Mouse (Mus musculus): ENCODE results near the gene Nhlrc3. TPM values are rescaled to one million over a fixed set of nuclear protein-coding genes. Genes with fewer than 3 reads are reported as not detected.

Nhlrc3 gene
- 10 to 100 TPM; 11.8 to 16.1 (median 13.2) TPM for polyA plus RNA-seq (2017; shearing (Covaris generic))

DNA sequence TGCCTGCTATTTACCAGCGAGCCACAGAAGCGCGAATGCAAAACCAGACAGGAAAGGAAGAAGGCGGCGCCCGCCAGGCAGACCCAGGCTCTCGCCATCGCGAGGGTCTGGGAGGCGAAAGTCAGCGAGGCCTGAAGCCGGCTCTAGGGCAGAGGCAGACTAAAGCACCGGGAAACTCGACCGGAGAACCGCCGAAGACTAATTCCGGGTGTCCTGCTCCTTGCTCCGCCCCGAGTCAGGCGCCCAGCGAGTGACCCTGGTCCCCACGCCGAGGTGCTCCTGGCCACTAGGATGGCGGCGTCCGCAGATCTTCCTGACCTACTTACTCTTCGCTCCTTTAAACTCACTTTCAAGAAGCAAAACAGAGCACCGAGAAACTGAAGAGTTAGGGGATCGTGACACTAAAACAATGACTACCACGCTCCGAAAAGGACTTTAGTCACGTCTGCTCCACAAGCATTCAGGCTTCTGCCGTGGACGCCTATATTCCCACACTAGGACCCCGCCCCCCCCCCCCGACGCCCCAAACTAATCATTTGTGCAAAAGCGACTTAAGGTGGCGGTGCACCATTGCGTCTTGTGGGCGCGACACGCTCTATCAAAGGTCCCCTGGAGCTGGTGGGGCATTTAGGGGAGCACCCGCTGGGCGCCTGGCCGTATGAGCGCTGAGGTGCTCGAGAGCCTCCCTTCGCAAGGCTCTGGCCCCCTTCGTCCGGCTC is at the start of gene Nhlrc3, which contains the start of gene Proser1:
Gene Nhlrc3 (minus strand): TSS at position 287 of the 719 bp plus-strand sequence.
Gene Proser1 (plus strand): TSS at position 621 of the 719 bp plus-strand sequence.
- ATAC-seq: peak; percentile 86

DNA sequence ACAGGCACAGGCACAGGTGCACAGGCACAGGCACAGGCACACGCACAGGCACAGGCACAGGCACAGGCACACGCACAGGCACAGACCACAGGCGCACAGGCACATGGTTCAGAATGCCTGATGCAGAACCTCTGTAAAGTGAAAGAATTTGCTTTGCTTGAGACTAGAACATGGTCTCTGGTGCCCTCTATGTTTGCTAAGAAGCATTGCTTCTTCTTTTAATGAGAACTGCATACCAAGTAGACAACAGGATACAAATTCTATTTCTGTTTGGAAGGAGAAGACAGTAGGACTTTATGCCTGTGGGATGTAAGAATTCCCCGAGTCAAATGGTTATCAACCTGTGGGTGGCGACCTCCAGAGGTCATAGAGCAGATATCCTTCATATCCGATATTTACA is 39.3 kb upstream of the Nhlrc3 start:
- no peak for ATAC-seq

DNA sequence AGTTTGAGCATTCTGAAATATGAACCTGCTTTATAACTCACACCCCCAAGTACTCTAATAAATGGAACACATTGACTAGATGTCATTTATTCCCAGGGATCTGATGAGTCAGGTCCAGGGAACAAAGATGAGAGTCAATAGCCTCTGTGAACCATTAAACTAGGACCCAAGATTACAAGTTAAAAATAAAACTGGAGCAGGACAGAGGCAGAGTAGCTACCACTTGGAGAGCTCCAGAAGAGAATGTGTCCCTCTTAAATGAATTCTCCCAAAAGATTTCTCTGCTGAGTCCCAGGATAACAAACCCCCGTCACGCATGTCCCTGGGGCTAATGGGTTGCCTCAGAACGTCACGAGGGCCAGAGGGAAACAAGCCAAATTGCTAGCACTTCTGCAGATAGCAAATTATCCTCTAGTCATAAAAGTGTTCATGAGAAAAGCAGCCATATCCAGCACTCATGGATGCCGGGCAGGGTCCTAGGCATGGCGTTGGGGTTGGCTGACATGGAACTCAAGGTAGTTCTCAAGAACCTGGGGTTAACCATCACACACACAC is 35.3 kb upstream of the Nhlrc3 start:
- ATAC-seq: no peak

DNA sequence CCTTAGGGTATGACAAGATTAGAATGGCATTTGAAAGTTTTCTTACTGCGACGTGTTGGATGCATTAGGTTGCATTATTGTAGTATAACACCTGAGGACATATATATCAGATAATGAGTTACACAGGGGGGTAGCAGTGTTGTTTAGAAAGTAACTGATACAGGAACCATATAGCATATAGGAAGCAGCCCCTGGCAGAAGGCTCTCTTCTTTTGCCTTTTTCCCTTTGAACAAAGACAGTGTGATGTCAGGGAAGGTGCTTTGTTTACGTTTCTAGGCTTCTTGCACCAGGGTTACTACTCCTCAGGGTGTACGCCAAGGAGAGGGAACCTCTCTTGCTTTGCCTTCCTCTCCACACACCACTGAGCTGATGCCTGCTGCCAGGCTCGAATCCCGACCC is 25.2 kb upstream of the Nhlrc3 start, which contains the start of gene Stoml3:
Gene Stoml3 (plus strand): TSS at position 301 of the 400 bp plus-strand sequence.
- no peak for ATAC-seq

DNA sequence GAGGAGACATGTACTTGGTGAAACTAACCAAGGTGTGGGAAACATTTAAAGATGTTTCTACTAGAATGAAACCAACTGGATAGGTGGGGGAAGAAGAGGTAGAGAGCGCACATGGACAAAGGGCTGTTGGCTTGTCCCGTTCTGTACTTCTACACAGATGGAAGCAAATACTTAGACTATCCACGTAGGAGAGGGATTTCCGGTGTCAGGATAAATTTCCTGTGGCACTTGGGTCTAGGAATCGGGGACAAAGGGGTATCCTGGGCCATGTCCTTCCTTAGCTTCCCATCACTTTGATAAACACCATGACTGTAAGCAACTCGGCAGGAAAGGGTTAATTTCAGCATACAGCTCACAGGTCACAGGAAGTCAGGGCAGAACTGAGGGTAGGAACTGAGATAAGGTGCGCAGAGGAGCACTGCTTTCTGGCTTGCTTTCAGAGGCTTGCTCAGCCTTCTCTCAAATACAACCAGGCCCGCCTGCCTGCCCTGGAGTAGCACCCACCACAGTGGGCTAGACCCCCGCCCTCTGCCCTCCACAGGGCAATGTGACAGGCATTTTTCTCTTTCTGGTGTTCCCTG is 24.0 kb upstream of the Nhlrc3 start:
- no peak for ATAC-seq

DNA sequence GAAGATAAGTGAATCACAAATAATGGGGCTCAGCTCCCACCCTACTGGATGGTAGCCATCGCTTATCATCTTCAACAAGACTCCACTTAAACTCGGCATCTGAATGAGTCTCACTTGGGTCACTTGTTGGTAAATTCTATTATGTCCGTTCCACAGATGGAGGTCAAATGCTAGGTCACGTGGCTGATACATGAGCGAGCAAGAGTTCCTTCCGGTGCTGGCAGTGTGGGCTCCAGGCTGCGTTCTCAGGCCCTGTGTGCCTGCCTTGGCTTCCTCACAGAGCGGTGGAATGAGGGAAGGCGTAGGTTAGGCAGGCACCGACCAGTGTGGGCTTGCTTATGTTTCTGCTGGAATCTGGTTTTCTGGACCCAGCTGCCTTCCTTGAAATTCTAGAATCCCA is 23.4 kb upstream of the Nhlrc3 start:
- ATAC-seq: no peak

DNA sequence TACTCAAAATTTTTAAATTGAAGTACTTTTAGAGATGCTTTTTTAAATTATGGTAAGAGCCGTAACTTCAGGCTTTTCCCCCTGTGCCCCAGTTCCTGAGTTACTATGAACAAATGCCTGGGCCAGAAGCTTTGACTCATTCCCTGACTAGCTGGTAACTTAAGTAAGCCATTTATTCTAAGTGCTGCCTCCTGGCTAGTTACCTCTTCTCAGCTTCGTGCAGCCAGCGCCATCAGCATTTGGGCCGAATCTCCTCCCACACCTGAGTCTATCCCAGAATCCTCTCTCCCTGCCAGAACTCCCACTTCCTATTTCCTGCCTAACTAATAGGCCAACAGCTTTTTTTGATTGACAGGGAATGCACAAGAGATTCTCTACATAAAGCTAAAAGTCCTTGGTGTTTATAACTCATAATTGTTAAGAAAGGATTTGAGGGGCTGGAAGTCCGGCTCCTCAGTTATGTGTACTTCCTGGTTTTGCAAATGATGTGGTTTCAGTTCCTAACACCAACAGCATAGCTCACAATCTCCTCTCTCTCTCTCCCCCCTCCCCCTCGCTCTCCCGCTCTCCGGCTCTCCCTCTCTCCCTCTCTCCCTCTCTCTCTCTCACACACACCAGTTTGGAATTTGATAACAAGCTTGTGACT is 20.4 kb upstream of the Nhlrc3 start:
- ATAC-seq: no peak

DNA sequence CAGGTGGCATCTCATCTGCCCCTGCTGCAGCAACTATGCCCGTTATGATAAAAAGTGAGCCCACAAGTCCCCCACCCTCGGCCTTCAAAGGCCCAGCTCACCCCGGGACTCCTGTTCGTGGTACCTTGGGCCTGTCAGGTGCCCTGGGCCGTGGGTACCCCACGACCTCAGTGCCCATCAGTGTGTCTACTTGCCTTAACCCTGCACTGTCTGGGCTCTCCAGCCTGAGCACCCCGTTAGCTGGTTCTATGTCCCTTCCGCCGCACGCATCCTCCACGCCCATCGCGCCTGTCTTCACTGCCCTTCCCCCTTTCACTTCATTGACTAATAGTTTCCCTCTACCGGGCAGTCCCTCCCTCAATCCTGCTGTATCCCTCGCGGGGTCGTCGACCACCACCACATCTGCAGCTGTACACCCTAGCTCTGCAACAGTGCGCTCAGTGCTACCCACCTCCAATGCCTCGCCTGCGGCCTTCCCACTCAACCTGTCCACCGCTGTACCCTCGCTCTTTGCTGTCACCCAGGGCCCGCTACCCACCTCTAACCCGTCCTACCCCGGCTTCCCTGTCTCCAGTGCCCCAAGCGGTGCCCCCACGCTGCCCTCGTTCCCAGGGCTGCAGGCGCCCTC is 15.4 kb upstream of the Nhlrc3 start:
- no peak for ATAC-seq

DNA sequence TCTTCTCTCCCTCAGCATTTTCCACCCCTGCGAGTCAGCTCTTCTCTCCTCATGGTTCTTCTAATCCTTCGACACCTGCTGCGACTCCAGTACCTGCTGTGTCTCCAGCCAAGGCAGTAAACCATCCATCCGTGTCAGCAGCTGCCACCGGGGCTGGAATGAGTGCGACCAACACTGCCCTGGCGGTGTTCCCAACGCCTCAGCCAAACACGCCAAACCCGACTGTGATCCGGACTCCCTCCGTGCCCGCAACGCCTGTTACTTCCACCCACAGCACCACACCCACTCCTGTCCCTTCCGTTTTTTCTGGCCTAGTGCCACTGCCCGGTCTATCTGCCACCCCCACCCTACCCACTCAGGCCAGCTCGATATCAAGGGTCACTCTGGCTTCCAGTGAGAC is 14.3 kb upstream of the Nhlrc3 start:
- no peak for ATAC-seq

DNA sequence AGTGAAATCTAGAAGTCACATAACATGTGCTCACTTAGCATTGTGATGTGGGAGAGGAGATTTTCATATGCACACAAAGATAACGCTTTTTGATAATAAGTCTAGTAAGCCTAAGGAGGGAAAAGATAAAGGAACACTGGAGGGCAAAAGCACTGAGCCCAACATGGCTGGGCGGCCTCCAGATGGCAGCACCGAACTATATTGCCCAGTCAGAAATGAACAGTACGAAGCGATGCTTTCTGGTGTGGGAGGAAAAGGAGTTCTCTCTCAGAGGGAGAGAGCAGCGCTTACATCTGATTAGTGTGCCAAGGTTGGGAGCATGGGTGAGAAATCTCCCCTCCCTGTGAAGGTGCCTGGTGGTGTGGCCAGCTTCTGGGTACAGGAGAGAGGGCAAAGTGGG is 12.8 kb upstream of the Nhlrc3 start:
- ATAC-seq: peak; percentile 38

DNA sequence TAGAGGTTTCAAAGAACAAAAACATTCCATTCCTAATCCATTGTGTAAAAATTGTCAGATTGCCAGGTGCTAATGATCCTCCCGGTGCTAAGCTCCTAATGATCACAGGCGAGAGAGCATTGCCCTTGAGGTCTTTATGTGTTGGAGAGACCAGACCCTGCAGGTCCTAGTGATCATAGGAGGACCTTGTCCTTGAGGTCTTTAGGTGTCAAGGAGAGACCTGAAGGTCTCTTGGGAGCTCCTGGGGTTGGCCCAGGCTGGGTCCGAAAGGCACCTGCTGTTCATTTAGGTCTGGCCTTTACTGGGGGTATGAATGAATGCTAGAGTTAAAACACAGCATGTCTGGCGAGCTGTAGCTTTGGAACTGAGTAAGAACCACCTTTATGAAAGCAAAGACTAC is 11.0 kb upstream of the Nhlrc3 start:
- ATAC-seq: no peak

DNA sequence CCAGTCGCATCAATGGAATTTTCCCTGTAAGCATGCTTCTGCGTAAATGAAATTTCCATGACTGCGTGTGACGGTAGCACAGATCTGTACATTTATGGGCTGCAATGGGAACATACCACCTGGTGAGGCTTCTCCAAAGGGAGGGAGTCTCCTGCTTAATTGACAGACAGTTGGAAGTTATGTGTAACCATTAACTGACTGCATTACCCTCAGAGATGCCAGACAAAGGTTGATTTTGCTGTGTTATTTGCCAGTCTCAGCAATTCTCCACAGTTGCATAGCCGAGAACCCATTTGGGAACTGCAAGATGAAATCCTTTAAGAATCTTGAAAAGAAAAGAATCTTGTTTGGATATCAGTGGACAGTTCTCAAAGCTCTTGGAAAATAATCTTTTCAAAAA is 8.9 kb upstream of the Nhlrc3 start:
- ATAC-seq: no peak

DNA sequence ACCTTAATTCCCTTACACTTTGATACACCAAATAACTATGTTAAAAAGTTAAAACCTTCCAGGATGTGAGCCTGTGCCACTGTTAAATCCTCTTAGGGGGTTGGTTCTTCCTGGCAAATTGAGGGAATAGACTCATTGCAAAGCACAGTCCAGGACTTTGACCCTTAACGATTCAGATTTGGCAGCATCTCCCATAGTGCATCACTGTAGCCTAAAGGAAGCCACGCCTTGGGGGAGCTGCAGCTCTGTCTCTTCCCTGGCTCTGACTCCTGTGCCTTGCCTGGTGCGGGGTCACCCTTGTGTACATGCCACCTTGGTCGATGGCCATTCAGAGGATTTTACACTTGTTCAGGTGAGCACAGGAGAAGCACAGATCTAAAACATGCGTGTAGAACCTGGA is 6.5 kb upstream of the Nhlrc3 start:
- ATAC-seq: no peak

DNA sequence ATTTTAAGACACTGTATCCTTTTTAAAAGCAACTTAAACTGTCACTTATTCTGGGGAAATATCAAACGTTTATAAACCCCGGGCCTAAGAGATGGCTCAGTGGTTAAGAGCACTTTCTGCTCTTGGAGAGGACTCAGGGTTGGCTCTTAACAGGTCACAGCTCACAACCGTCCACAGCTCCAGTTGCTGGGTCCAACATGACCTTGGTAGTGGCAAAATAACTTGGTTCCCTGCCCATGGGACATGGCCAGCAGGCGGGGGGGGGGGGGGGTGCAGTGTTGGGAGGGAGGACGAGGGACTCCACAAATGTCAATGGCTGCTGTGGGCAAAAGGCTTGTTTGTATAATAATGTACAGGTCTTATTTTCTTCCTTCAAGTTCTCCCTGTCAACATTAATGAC is 4.2 kb upstream of the Nhlrc3 start:
- no peak for ATAC-seq

DNA sequence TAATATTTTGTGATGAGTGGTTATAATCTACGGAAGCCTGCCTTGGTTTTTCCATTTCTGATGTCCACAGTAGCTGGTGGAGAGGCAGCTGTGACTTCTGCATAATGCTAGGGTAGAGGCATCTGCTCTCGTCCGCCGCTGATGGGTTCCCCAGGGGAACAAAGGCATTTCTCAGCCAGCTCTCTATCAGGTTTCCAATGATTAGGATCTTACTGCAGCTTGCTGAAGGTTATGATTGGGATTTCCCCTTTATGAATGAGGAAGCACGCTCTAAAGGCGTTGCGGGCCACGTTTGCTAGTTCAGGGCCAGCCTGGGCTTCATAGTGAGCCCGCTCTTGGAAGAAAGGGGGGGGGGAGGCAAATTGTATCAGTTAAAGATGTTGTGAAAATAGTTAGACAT is 3.3 kb upstream of the Nhlrc3 start:
- no peak for ATAC-seq

DNA sequence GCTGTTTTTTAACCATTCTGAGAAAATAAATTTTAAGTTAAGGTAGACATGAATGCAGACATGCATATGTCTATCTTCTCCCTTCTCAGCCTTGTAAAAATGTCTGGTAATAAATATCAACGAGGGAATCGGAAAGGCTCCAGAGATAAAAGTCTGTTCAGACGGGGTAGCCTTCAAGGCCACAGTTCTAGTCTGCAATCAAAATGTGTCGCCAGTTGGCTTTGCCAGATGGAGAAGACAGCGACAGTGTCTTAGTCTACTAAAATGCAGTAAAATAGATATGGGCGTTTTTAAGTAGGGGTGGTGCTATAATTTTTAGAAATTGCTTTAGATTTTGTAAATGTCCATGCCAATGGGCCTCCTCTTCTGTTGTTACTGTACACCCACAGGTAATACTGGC is 2.2 kb upstream of the Nhlrc3 start:
- ATAC-seq: no peak

DNA sequence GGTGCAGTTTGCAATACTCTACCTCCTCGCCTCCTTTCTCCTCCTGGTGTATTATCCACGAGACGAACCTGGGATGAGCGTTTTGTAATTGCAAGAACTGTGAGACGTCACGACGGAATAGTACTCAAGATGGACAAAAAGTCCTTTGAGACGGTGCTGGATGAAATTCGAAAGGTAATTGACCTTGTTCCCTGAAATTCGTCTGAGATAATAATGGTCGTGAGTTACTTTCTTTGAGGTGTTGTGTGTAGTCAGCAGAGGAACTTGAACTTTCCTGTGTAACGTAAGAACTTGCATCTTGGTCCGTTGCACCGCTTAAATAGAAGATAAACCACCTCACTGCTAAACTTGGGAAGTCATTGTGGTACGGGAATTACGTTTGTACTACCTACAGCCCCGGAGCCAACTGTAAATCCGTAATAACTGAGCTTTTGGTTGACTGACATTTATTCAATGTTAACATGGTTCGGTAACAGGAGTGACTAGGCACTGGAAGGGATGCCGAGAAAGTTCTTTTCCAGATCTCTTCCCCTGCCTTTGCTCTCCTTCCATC is 1.1 kb upstream of the Nhlrc3 start:
- no peak for ATAC-seq

DNA sequence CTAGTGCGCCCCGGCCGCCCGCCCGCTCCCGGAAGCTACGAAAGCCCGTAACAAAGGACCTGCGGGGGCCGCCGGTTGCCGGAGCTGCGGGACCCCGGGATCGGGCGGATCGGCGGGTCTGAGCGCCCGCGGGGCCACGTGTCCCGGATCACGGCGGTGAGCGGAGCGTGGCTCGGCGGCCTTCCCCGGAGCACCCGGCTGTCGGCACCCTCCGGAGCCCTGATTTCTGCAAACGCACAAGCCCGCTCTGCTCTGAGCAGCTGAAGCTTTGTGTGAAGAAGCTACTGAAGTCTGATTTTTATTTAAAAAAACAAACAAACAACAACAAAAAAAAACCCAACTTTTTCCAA is 608 bp upstream of the Nhlrc3 start:
- peak; percentile 51 for ATAC-seq

DNA sequence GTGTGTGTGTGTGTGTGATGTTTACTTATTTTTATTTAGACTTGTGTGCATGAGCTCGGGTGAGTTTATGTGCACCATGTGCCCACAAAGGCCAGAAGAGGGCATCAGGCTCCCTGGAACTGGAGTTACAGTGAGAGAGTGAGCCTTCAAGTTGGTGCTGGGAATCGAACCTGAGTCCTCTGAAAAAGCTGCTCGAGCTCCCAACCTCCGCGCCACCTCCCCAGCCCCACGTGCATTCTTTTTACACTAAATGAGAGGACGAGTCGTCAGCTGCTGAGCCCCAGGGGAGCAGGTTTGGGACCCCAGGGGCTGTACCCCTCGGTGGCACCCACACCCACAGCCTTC is 459 bp downstream of the Nhlrc3 start:
- ATAC-seq: no peak

DNA sequence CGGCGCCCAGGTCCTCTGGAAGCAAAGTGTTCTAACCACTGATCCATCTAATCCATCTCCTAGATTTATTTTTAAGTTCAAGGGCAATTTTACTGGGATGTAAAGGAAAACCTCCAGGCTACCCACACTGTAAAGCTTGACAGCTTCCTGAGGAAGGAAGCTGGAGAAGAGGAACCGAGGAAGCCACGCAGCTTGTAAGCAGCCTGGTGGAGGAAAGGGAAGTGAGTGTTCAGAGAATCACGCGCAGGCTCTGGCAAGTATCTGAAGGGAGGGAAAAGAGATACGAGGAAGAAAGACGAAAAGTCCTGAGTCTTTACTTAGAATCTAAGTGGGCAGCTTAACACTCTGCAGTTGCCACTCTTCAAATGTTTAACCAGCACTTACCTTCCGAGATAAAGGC is 3.0 kb downstream of the Nhlrc3 start:
- ATAC-seq: no peak

DNA sequence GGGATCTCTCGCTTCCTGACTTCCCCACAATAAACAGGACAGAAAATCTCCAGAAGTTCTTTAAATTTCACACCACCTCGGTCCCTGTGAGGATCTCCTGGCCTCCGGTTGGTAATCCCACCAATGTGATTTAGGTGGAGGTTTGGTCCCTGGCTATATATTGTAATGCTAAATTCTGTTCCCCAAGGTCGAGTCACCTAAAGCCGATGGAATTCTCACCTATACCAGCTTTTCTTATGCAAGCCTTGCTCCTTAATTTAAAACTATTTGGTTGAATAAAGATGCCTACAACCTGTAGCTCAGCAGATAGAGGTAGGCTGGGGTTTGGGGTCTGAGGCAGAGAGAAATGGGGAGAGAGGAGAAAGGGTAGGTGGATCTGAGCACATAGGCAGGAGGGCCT is 5.4 kb downstream of the Nhlrc3 start:
- ATAC-seq: no peak

DNA sequence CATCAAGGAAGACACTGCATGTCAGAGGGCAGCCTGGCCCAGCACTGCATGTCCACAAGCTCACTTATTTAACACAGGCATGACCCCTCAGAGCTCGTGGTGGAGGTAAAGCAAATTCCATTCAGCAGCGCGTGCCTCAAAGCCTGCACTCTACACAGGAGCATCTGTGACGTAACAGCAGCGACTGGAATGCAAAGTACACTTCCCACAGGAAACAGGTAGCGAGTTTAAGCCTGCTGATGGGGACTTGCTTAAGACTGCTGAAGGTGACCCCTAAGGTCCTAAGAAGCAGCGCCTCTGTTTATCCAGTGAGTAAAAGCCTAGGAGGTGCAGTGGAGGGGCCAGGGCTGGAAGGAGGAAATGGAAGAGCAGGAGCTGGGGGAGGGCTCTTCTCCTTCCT is 8.1 kb downstream of the Nhlrc3 start:
- no peak for ATAC-seq

DNA sequence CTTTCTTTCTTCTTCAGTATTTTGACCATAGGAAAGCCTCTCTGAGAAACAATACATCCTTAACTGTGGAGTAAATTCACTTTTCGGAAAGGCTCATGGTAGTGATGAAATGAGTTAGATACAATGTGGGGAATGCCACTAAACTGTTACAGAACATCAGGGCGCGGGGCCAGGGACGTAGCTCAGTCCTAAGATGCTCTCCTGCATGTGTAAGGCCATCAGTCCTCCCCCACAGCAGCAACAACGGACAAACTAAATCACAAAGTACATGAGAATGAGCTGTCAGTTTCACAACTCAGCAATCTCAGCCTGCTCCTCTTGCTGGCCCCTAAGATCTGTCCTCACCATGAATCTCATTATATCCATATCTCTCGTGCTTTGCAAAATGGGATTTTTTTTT is 8.6 kb downstream of the Nhlrc3 start:
- no peak for ATAC-seq
